Mouse (Mus musculus) testis, adult 2 months (tissue): ENCODE measurements around the gene Tulp4.
"Not testable (repeated sequence)": the region's sequence is repeated elsewhere in the genome, so short reads cannot be mapped to it uniquely, and the experiment has no call there.

Source experiments
- CTCF ChIP-seq: fragments of 200-500 bp; IDR thresholded peaks from 2 replicates; pipeline ENCODE4 v1.5.1; 2012; ENCODE audit warnings: low read depth, mild to moderate bottlenecking, inconsistent platforms, low read length, moderate library complexity; ENCODE audit not compliant: control insufficient read depth, insufficient read depth, insufficient replicate concordance
- POLR2A ChIP-seq: fragments of 200-500 bp; IDR thresholded peaks from 2 replicates; pipeline ENCODE4 v1.6.1; 2012; ENCODE audit warnings: low read depth, mild to moderate bottlenecking, inconsistent platforms, low read length, moderate library complexity; ENCODE audit not compliant: control insufficient read depth

GRCm38 (mm10) chr17:6283137-6283536 is 176.9 kb downstream of the Tulp4 start:
- not testable (repeated sequence) for TF ChIP-seq CTCF, POLR2A
